Mouse (Mus musculus) liver, postnatal 0 days (tissue): ENCODE results near the gene Ubxn10. TPM values are rescaled to one million over a fixed set of nuclear protein-coding genes. Genes with fewer than 3 reads are reported as not detected.
A peak's percentile ranks its signal among the peaks of the same experiment; 100 is the strongest.

Experiments
- ATAC-seq: fragments of 200-750 bp; cut with Nextera tagmentation; 2 replicates; pipeline ENCODE4 v1.8.0; 2017; ENCODE audit warnings: mild to moderate bottlenecking, moderate library complexity
- DNase-seq: peaks from one replicate; pipeline ENCODE4 v3.0.0-alpha.2; 2016
- H3K27ac ChIP-seq: fragments of 300-500 bp; sonication (generic); 2 replicates; pipeline ENCODE4 v1.5.1; 2014; ENCODE audit warnings: antibody characterized with exemption, moderate library complexity, mild to moderate bottlenecking, low read depth
- H3K27me3 ChIP-seq: fragments of 300-500 bp; sonication (generic); 2 replicates; pipeline ENCODE4 v1.6.1; 2014; ENCODE audit warnings: low read length, control low read depth, mixed read lengths; ENCODE audit not compliant: insufficient read depth
- H3K36me3 ChIP-seq: fragments of 300-500 bp; sonication (generic); replicated peaks from 2 replicates; pipeline ENCODE4 v1.6.1; 2014; ENCODE audit warnings: mild to moderate bottlenecking, control low read depth, low read length, moderate library complexity, mixed read lengths; ENCODE audit not compliant: insufficient read depth
- H3K4me1 ChIP-seq: fragments of 300-500 bp; sonication (generic); 2 replicates; pipeline ENCODE4 v1.6.1; 2014; ENCODE audit warnings: antibody characterized with exemption, mild to moderate bottlenecking, control low read depth; ENCODE audit not compliant: insufficient read depth
- H3K4me2 ChIP-seq: fragments of 300-500 bp; sonication (generic); 2 replicates; pipeline ENCODE4 v1.6.1; 2014; ENCODE audit warnings: low read depth, mild to moderate bottlenecking, low read length, moderate library complexity, mixed read lengths
- H3K4me3 ChIP-seq: fragments of 300-500 bp; sonication (generic); 2 replicates; pipeline ENCODE4 v1.5.1; 2014; ENCODE audit warnings: low read depth, low read length
- H3K9ac ChIP-seq: fragments of 300-500 bp; sonication (generic); replicated peaks from 2 replicates; pipeline ENCODE4 v1.6.1; 2014; ENCODE audit warnings: mild to moderate bottlenecking, moderate library complexity
- H3K9me3 ChIP-seq: fragments of 300-500 bp; sonication (generic); 2 replicates; pipeline ENCODE4 v1.6.1; 2016; ENCODE audit warnings: mild to moderate bottlenecking, control low read depth, low read length, mixed read lengths
- CTCF ChIP-seq: sonication (generic); IDR thresholded peaks from 2 replicates; pipeline ENCODE4 v1.5.1; 2016; ENCODE audit warnings: antibody characterized with exemption, low read depth
- EP300 ChIP-seq: IDR thresholded peaks from 2 replicates; pipeline ENCODE4 v1.6.1; 2016; ENCODE audit warnings: antibody characterized with exemption, low read depth, mild to moderate bottlenecking
- WGBS: fragments of 180-500 bp; shearing (Covaris S2); extraction: QIAGEN DNeasy Blood & Tissue Kit; methylation state at CpG from one replicate; pipeline ENCODE4 v1.1.7; 2014; ENCODE audit not compliant: insufficient replicate concordance; 5-methylcytosine and 5-hydroxymethylcytosine counted together
- polyA plus RNA-seq: library from polyadenylated mRNA; unstranded; fragments of >200 nt; fragmentation: Nextera tagmentation; extraction: Ambion mirVana; gene quantifications from 2 replicates; pipeline ENCODE4 v1.2.1, GENCODE M21; 2015

The Ubxn10 gene
- polyA plus RNA-seq, 1 experiment from 2014 or later: 0.05 TPM

GRCm38 (mm10) chr4:138745884-138746283, 8.9 kb upstream of the Ubxn10 start:
- DNase-seq: no peak
- Histone ChIP-seq H3K4me1 (no peaks in the 10 kb centered on the region), H3K9ac (no peak overlapping the region), H3K4me2 (no peak overlapping the region), H3K36me3 (no peaks in the 10 kb centered on the region), H3K9me3 (no peaks in the 10 kb centered on the region), H3K27me3 (no peaks in the 10 kb centered on the region; the same call in 1 of the 2 replicates), H3K27ac (no peak overlapping the region), H3K4me3 (no peak overlapping the region)
- 52% methylated on average over 4 of the region's 4 CpGs for WGBS
- no peak for ATAC-seq
- no peak for TF ChIP-seq CTCF
- no peak for TF ChIP-seq EP300

- Histone ChIP-seq H3K27ac (no peak overlapping the region), H3K36me3 (no peaks in the 10 kb centered on the region), H3K9ac (no peak overlapping the region), H3K4me2 (no peak overlapping the region), H3K4me3 (no peak overlapping the region), H3K9me3 (no peaks in the 10 kb centered on the region), H3K4me1 (no peaks in the 10 kb centered on the region), H3K27me3 (no peaks in the 10 kb centered on the region)
- DNase-seq (no peak), ATAC-seq (no peak)
- WGBS: 25% methylated on average over 7 of the region's 7 CpGs
- no peak for TF ChIP-seq EP300
- no peak for TF ChIP-seq CTCF
Observed at GRCm38 (mm10) chr4:138739136-138739851, 2.3 kb upstream of the Ubxn10 start.

GRCm38 (mm10) chr4:138734863-138735262, 2.1 kb downstream of the Ubxn10 start:
- H3K4me3 ChIP-seq: no peak overlapping the region
- 84% methylated on average over 4 of the region's 4 CpGs for WGBS
- no peaks in the 10 kb centered on the region for H3K36me3 ChIP-seq
- no peak for ATAC-seq
- H3K27me3 ChIP-seq: no peaks in the 10 kb centered on the region
- H3K27ac ChIP-seq: no peak overlapping the region
- H3K4me2 ChIP-seq: no peak overlapping the region
- no peak for DNase-seq
- no peaks in the 10 kb centered on the region for H3K9me3 ChIP-seq
- H3K9ac ChIP-seq: no peak overlapping the region
- no peak for TF ChIP-seq CTCF
- TF ChIP-seq EP300: no peak
- H3K4me1 ChIP-seq: no peaks in the 10 kb centered on the region

GRCm38 (mm10) chr4:138734105-138734504, 2.9 kb downstream of the Ubxn10 start:
- no peak overlapping the region for H3K4me2 ChIP-seq
- H3K27me3 ChIP-seq: no peaks in the 10 kb centered on the region
- DNase-seq (no peak), ATAC-seq (no peak)
- H3K27ac ChIP-seq: no peak overlapping the region
- whole genome bisulfite sequencing: 53% methylated on average over 7 of the region's 7 CpGs
- no peak overlapping the region for H3K4me3 ChIP-seq
- no peaks in the 10 kb centered on the region for H3K4me1 ChIP-seq
- H3K9ac ChIP-seq: no peak overlapping the region
- TF ChIP-seq CTCF: no peak
- no peak for TF ChIP-seq EP300
- H3K36me3 ChIP-seq: no peaks in the 10 kb centered on the region
- H3K9me3 ChIP-seq: no peaks in the 10 kb centered on the region

- no peak for DNase-seq
- Histone ChIP-seq H3K27me3 (0 out of 2 replicates have a peak, but pooled peaks cover 3% of the 10 kb centered on the region), H3K36me3 (no peaks in the 10 kb centered on the region), H3K9me3 (no peaks in the 10 kb centered on the region), H3K4me1 (peaks cover 5% of the 10 kb centered on the region; the same call in 1 of the 2 replicates), H3K4me3 (no peak overlapping the region), H3K4me2 (no peak overlapping the region), H3K9ac (no peak overlapping the region), H3K27ac (no peak overlapping the region)
- peak; percentile 25; the same call in 1 of the 2 replicates for ATAC-seq
- 46% methylated on average over 9 of the region's 9 CpGs for WGBS
- no peak for TF ChIP-seq CTCF
- TF ChIP-seq EP300: peak; percentile 56; the same call in 1 of the 2 replicates
Observed at GRCm38 (mm10) chr4:138729018-138729703, 7.8 kb downstream of the Ubxn10 start.

- no peak overlapping the region for H3K9ac ChIP-seq
- no peaks in the 10 kb centered on the region for H3K9me3 ChIP-seq
- H3K27ac ChIP-seq: no peak overlapping the region
- no peak overlapping the region for H3K4me2 ChIP-seq
- 53% methylated on average over 5 of the region's 5 CpGs for WGBS
- H3K36me3 ChIP-seq: no peaks in the 10 kb centered on the region
- no peak overlapping the region for H3K4me3 ChIP-seq
- DNase-seq (no peak), ATAC-seq (no peak)
- peaks cover 5% of the 10 kb centered on the region; the same call in 1 of the 2 replicates for H3K4me1 ChIP-seq
- TF ChIP-seq CTCF: no peak
- TF ChIP-seq EP300: no peak
- peaks cover 6% of the 10 kb centered on the region; the same call in 1 of the 2 replicates for H3K27me3 ChIP-seq
Observed at GRCm38 (mm10) chr4:138725751-138726150, 11.2 kb downstream of the Ubxn10 start.
